ENCODE assay signal across 30 mouse cellular contexts in the genomic region with DNA sequence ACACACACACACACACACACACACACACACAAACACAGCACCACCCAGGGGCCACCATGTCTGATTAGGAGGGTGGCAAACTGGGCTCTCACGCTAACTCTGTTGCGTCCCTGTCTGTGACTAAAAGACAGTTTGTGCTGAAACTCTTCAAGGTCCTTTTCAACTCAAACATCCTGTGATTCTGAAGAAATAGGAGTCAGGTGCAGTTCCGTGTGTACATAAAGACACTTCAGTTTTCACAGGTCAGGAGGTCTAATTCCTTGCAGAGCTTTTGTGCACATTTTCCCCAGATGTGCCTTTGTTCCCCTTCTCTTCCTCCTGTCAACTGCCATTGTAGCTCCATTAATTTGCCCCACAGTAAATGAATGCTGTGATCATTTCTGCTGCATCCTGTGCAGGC. TPM values are rescaled to one million over a fixed set of nuclear protein-coding genes. Genes with fewer than 3 reads are reported as not detected.
DNase-seq lines count a peak whose midpoint lies in the region; ATAC-seq lines count a peak whose summit lies in the region.
"Had no signal": no experiment of that assay in that cellular context is flagged by ENCODE, and none has a peak within 500 bp of the region (broad histone marks: within the 10 kb centered on the region; RNA-seq: fewer than 3 reads in every experiment).

No protein-coding gene starts in this region.

- no peaks in the 10 kb centered on the region for H3K27me3 ChIP-seq in forebrain, embryonic 14.5 days (replicated peaks; ENCODE audit: control insufficient read depth, insufficient read depth, low read length)
- no peaks in the 10 kb centered on the region for H3K27me3 ChIP-seq in forebrain, embryonic 16.5 days (replicated peaks; ENCODE audit: control insufficient read depth, insufficient read depth, low read length)
- H3K27me3 ChIP-seq: embryonic facial prominence, embryonic 12.5 days; embryonic facial prominence, embryonic 15.5 days; forebrain, embryonic 15.5 days; heart, embryonic 13.5 days had no signal

- no peaks in the 10 kb centered on the region for H3K4me1 ChIP-seq in forebrain, embryonic 14.5 days (ENCODE audit: control insufficient read depth, insufficient read depth, low read length)
- H3K4me1 ChIP-seq in forebrain, embryonic 16.5 days (replicated peaks; ENCODE audit: control insufficient read depth, insufficient read depth, low read length): 0 out of 2 replicates have a peak, but pooled peaks cover 2% of the 10 kb centered on the region
- H3K4me1 ChIP-seq: embryonic facial prominence, embryonic 12.5 days; embryonic facial prominence, embryonic 15.5 days; forebrain, embryonic 15.5 days; heart, embryonic 10.5 days; heart, embryonic 13.5 days had no signal

- H3K4me3 ChIP-seq in forebrain, embryonic 14.5 days (ENCODE audit: low read depth, low read length): no peak overlapping the region
- H3K4me3 ChIP-seq in forebrain, embryonic 16.5 days (replicated peaks; ENCODE audit: low read length): no peak overlapping the region
- H3K4me3 ChIP-seq: embryonic facial prominence, embryonic 12.5 days; embryonic facial prominence, embryonic 15.5 days; forebrain, embryonic 15.5 days; heart, adult 2 months; heart, embryonic 10.5 days; heart, embryonic 13.5 days had no signal

- no peak for ATAC-seq in forebrain, embryonic 14.5 days
- no peak for ATAC-seq in forebrain, embryonic 16.5 days
- no peak for ATAC-seq in cerebellum, adult (ENCODE audit: insufficient number of reproducible peaks, low FRiP score, low TSS enrichment)
- ATAC-seq: CD4-positive, CD25-positive, alpha-beta regulatory T cell, adult 4 months; forebrain, embryonic 15.5 days; hindbrain, postnatal 0 days; inflammation-experienced regulatory T-cells, adult 6 months had no signal

- no peaks in the 10 kb centered on the region for H3K36me3 ChIP-seq in forebrain, embryonic 14.5 days (ENCODE audit: control insufficient read depth, insufficient read depth, low read length)
- no peaks in the 10 kb centered on the region for H3K36me3 ChIP-seq in forebrain, embryonic 16.5 days (ENCODE audit: control insufficient read depth, insufficient read depth)
- H3K36me3 ChIP-seq: embryonic facial prominence, embryonic 12.5 days; embryonic facial prominence, embryonic 15.5 days; forebrain, embryonic 15.5 days; heart, embryonic 10.5 days; heart, embryonic 13.5 days had no signal

- no peak overlapping the region for H3K27ac ChIP-seq in forebrain, embryonic 14.5 days (ENCODE audit: low read depth, low read length)
- no peak overlapping the region for H3K27ac ChIP-seq in forebrain, embryonic 16.5 days (ENCODE audit: low read length)
- H3K27ac ChIP-seq: embryonic facial prominence, embryonic 12.5 days; embryonic facial prominence, embryonic 15.5 days; forebrain, embryonic 15.5 days; heart, adult 2 months; heart, embryonic 10.5 days; heart, embryonic 13.5 days; hindbrain, embryonic 14.5 days; hindbrain, postnatal 0 days had no signal

- DNase-seq in forebrain, embryonic 14.5 days (ENCODE audit: low spot score): peak; percentile 4
- peak; percentile 14 for DNase-seq in lung, postnatal 36 days
- no peak for DNase-seq in lung, postnatal 4 days
- peak; percentile 14 for DNase-seq in mesoderm, embryonic 11.5 days (ENCODE audit: low read depth, low spot score)
- DNase-seq: adrenal gland, adult 2 months; adrenal gland, postnatal 14 days; cerebellum, adult 18-20 months; cerebellum, adult 9-10 months; cerebellum, postnatal 14 days; embryo, embryonic 11 days; gastrocnemius, postnatal 10 days; gastrocnemius, postnatal 36 days; heart, adult 2 months; heart, postnatal 14 days; heart, postnatal 4 days had no signal

- no peak overlapping the region for H3K9ac ChIP-seq in forebrain, embryonic 14.5 days (ENCODE audit: low read length)
- no peak overlapping the region for H3K9ac ChIP-seq in forebrain, embryonic 16.5 days (replicated peaks; ENCODE audit: low read depth, low read length)
- H3K9ac ChIP-seq: embryonic facial prominence, embryonic 12.5 days; embryonic facial prominence, embryonic 15.5 days; forebrain, embryonic 15.5 days; heart, embryonic 13.5 days; hindbrain, embryonic 14.5 days had no signal

- no peaks in the 10 kb centered on the region for H3K9me3 ChIP-seq in forebrain, embryonic 14.5 days (replicated peaks; ENCODE audit: control insufficient read depth, low read length)
- no peaks in the 10 kb centered on the region for H3K9me3 ChIP-seq in forebrain, embryonic 16.5 days (ENCODE audit: control insufficient read depth, low read length)
- H3K9me3 ChIP-seq: embryonic facial prominence, embryonic 12.5 days; embryonic facial prominence, embryonic 15.5 days; forebrain, embryonic 15.5 days; heart, embryonic 10.5 days; heart, embryonic 13.5 days had no signal

- WGBS in forebrain, embryonic 14.5 days: 66% methylated on average over 3 of the region's 3 CpGs
- 60% methylated on average over 3 of the region's 3 CpGs for WGBS in forebrain, embryonic 16.5 days

- H3K4me2 ChIP-seq in forebrain, embryonic 14.5 days (ENCODE audit: low read length): no peak overlapping the region
- no peak overlapping the region for H3K4me2 ChIP-seq in forebrain, embryonic 16.5 days (ENCODE audit: low read length)
- H3K4me2 ChIP-seq: embryonic facial prominence, embryonic 12.5 days; embryonic facial prominence, embryonic 15.5 days; forebrain, embryonic 15.5 days; heart, embryonic 13.5 days; hindbrain, embryonic 14.5 days had no signal

RNA-seq across cellular contexts. Expression of a gene that starts 4.2 kb away (rescaled TPM):
- 0.54 and 0.55 TPM in 2 replicates for polyA plus RNA-seq in forebrain, embryonic 14.5 days (2014; fragmentation: Nextera tagmentation; extraction: Ambion mirVana)
- polyA plus RNA-seq in forebrain, embryonic 16.5 days (2015; fragmentation: Nextera tagmentation; extraction: Ambion mirVana): 0.60 and 0.65 TPM in 2 replicates
- polyA plus RNA-seq: adrenal gland, adult 2 months; heart, adult 2 months had no signal

RNA-seq across cellular contexts. Expression of a gene that starts 35.2 kb away (rescaled TPM):
- polyA plus RNA-seq in forebrain, embryonic 14.5 days (2014; fragmentation: Nextera tagmentation; extraction: Ambion mirVana): 20.2 and 24.7 TPM in 2 replicates
- polyA plus RNA-seq in forebrain, embryonic 16.5 days (2015; fragmentation: Nextera tagmentation; extraction: Ambion mirVana): 37.7 and 39.4 TPM in 2 replicates

RNA-seq across cellular contexts. Expression of a gene that starts 40.1 kb away (rescaled TPM):
- polyA plus RNA-seq in forebrain, embryonic 14.5 days (2014; fragmentation: Nextera tagmentation; extraction: Ambion mirVana): not detected in 2 replicates
- polyA plus RNA-seq in forebrain, embryonic 16.5 days (2015; fragmentation: Nextera tagmentation; extraction: Ambion mirVana): not detected in 2 replicates
- polyA plus RNA-seq: adrenal gland, adult 2 months; C2C12; CD4-positive, CD25-positive, alpha-beta regulatory T cell, adult 4 months; embryonic facial prominence, embryonic 12.5 days; embryonic facial prominence, embryonic 15.5 days; forebrain, embryonic 11.5 days; forebrain, embryonic 15.5 days; heart, adult 2 months; heart, embryonic 10.5 days; heart, embryonic 13.5 days; heart, embryonic 16.5 days; hindbrain, embryonic 11.5 days; hindbrain, embryonic 14.5 days; hindbrain, postnatal 0 days; inflammation-experienced regulatory T-cells, adult 6 months had no signal

RNA-seq across cellular contexts. Expression of a gene that starts 43.8 kb away (rescaled TPM):
- not detected in 2 replicates for polyA plus RNA-seq in forebrain, embryonic 14.5 days (2014; fragmentation: Nextera tagmentation; extraction: Ambion mirVana)
- polyA plus RNA-seq in forebrain, embryonic 16.5 days (2015; fragmentation: Nextera tagmentation; extraction: Ambion mirVana): not detected in 2 replicates
- polyA plus RNA-seq: adrenal gland, adult 2 months; C2C12; CD4-positive, CD25-positive, alpha-beta regulatory T cell, adult 4 months; embryonic facial prominence, embryonic 12.5 days; embryonic facial prominence, embryonic 15.5 days; forebrain, embryonic 11.5 days; forebrain, embryonic 15.5 days; heart, embryonic 10.5 days; heart, embryonic 13.5 days; heart, embryonic 16.5 days; hindbrain, embryonic 11.5 days; hindbrain, embryonic 14.5 days; hindbrain, postnatal 0 days; inflammation-experienced regulatory T-cells, adult 6 months had no signal

Comparison
In these comparisons a context has a peak if more than half of its experiments do, and no peak if none do; other contexts are left out.
1. DNase-seq: peak in forebrain, embryonic 14.5 days (single experiment), lung, postnatal 36 days (single experiment) and mesoderm, embryonic 11.5 days (single experiment); none in lung, postnatal 4 days (0 of 2).